Comparison of ENCODE assay signal across 9 mouse cellular contexts in genomic region chr13:100659864-100660456, GRCm38 (mm10). TPM values are rescaled to one million over a fixed set of nuclear protein-coding genes. Genes with fewer than 3 reads are reported as not detected.
DNase-seq lines count a peak whose midpoint lies in the region; ATAC-seq and TF ChIP-seq lines count a peak whose summit lies in the region.
"Had no signal": no experiment of that assay in that cellular context is flagged by ENCODE, and none has a peak within 500 bp of the region (broad histone marks: within the 10 kb centered on the region; RNA-seq: fewer than 3 reads in every experiment).

No protein-coding gene starts in this region.

- no peaks in the 10 kb centered on the region for H3K79me2 ChIP-seq in heart, adult 2 months (replicated peaks; ENCODE audit: control insufficient read depth, insufficient read depth, low read length)

- 44% methylated on average over 4 of the region's 4 CpGs for WGBS in heart, adult 2 months
- 40% methylated on average over 4 of the region's 4 CpGs for WGBS in heart, embryonic 11.5 days (ENCODE audit: insufficient replicate concordance)
- 56% methylated on average over 4 of the region's 4 CpGs for WGBS in hindbrain, embryonic 11.5 days

- ATAC-seq in heart, embryonic 11.5 days (replicated peaks; ENCODE audit: insufficient number of reproducible peaks, low FRiP score, low TSS enrichment), result no peak
- ATAC-seq in hindbrain, embryonic 11.5 days (ENCODE audit: low FRiP score), result peak; percentile 47
- ATAC-seq in megakaryocyte-erythroid progenitor cell, adult 5-6 weeks (replicated peaks; ENCODE audit: low FRiP score, low TSS enrichment, poor library complexity, severe bottlenecking), result peak; percentile 63

- H3K9me3 ChIP-seq in heart, embryonic 11.5 days (replicated peaks; ENCODE audit: control insufficient read depth, low read length), result no peaks in the 10 kb centered on the region
- no peaks in the 10 kb centered on the region for H3K9me3 ChIP-seq in hindbrain, embryonic 11.5 days (ENCODE audit: control insufficient read depth, low read length)
- H3K9me3 ChIP-seq: limb, embryonic 13.5 days had no signal

- intact Hi-C loops in heart, adult 2 months (cut with DNase I), result no loop called here

- no peaks in the 10 kb centered on the region for H3K4me1 ChIP-seq in heart, adult 2 months (ENCODE audit: control insufficient read depth, insufficient read depth, low read length)
- no peaks in the 10 kb centered on the region; the same call in 1 of the 2 replicates for H3K4me1 ChIP-seq in heart, embryonic 11.5 days (ENCODE audit: control insufficient read depth, insufficient read depth, low read length)
- H3K4me1 ChIP-seq in hindbrain, embryonic 11.5 days (replicated peaks; ENCODE audit: control insufficient read depth, insufficient read depth, low read length), result no peaks in the 10 kb centered on the region
- H3K4me1 ChIP-seq: limb, embryonic 13.5 days had no signal

- H3K4me3 ChIP-seq in heart, adult 2 months, result no peak overlapping the region
- H3K4me3 ChIP-seq in heart, embryonic 11.5 days (ENCODE audit: low read depth, low read length), result no peak overlapping the region
- H3K4me3 ChIP-seq in hindbrain, embryonic 11.5 days (ENCODE audit: low read depth, low read length), result no peak overlapping the region
- H3K4me3 ChIP-seq: limb, embryonic 13.5 days had no signal

- peak; percentile 91 for TF ChIP-seq CTCF in heart, adult 2 months (IDR thresholded peaks at IDR 0.05)

- H3K9ac ChIP-seq in heart, adult 2 months (ENCODE audit: low read depth, low read length), result no peak overlapping the region
- no peak overlapping the region for H3K9ac ChIP-seq in heart, embryonic 11.5 days (ENCODE audit: low read depth, low read length)
- no peak overlapping the region for H3K9ac ChIP-seq in hindbrain, embryonic 11.5 days (ENCODE audit: low read depth, low read length)
- H3K9ac ChIP-seq: limb, embryonic 13.5 days had no signal

- H3K27ac ChIP-seq in heart, adult 2 months, result no peak overlapping the region
- no peak overlapping the region for H3K27ac ChIP-seq in heart, embryonic 11.5 days (ENCODE audit: low read depth, low read length)
- no peak overlapping the region for H3K27ac ChIP-seq in hindbrain, embryonic 11.5 days (ENCODE audit: low read depth, low read length)
- H3K27ac ChIP-seq: limb, embryonic 13.5 days had no signal

- H3K4me2 ChIP-seq in heart, embryonic 11.5 days, result no peak overlapping the region
- H3K4me2 ChIP-seq in hindbrain, embryonic 11.5 days (replicated peaks; ENCODE audit: low read depth, low read length), result no peak overlapping the region
- H3K4me2 ChIP-seq: limb, embryonic 13.5 days had no signal

- TF ChIP-seq EP300 in heart, adult 2 months (IDR thresholded peaks at IDR 0.05; ENCODE audit: insufficient read depth, low read depth, low read length), result no peak

- TF ChIP-seq POLR2A in heart, adult 2 months (IDR thresholded peaks at IDR 0.05; ENCODE audit: insufficient read depth, low read depth, low read length), result no peak

- no peaks in the 10 kb centered on the region for H3K36me3 ChIP-seq in heart, adult 2 months (ENCODE audit: control insufficient read depth, insufficient read depth, low read length)
- peaks cover 3% of the 10 kb centered on the region; the same call in 1 of the 2 replicates for H3K36me3 ChIP-seq in heart, embryonic 11.5 days (ENCODE audit: control insufficient read depth, insufficient read depth, low read length)
- H3K36me3 ChIP-seq in hindbrain, embryonic 11.5 days (ENCODE audit: control insufficient read depth, insufficient read depth, low read length), result no peaks in the 10 kb centered on the region

- peak; percentile 33 to 45 for DNase-seq in heart, adult 2 months
- DNase-seq in adrenal gland, postnatal 25 days, result peak; percentile 41
- peak; percentile 54 for DNase-seq in embryo, embryonic 9.5 days (ENCODE audit: extremely low spot score)
- peak; percentile 79 for DNase-seq in hindbrain, embryonic 11.5 days (ENCODE audit: low spot score)
- DNase-seq in layer of hippocampus, postnatal 36 days, result peak; percentile 13 to 14
- peak; percentile 65 for DNase-seq in right cerebral cortex, postnatal 4 days

- no peaks in the 10 kb centered on the region for H3K27me3 ChIP-seq in heart, adult 2 months (ENCODE audit: control insufficient read depth, insufficient read depth, low read length)
- no peaks in the 10 kb centered on the region for H3K27me3 ChIP-seq in heart, embryonic 11.5 days (ENCODE audit: control insufficient read depth, insufficient read depth, low read length)
- no peaks in the 10 kb centered on the region for H3K27me3 ChIP-seq in hindbrain, embryonic 11.5 days (ENCODE audit: control insufficient read depth, insufficient read depth, low read length)
- H3K27me3 ChIP-seq: limb, embryonic 13.5 days had no signal

RNA-seq across cellular contexts. Expression of gene Taf9, which starts 8.6 kb away (rescaled TPM):
- total RNA-seq in heart, adult 2 months (2021), result 1 to 10 TPM; 9.8 TPM
- polyA plus RNA-seq in heart, adult 2 months (2012; rRNA removed), result 2.2 and 3.4 TPM in 2 replicates
- polyA plus RNA-seq in heart, embryonic 11.5 days (2014; fragmentation: Nextera tagmentation; extraction: Ambion mirVana), result 7.4 and 15.8 TPM in 2 replicates
- 4.9 and 13.1 TPM in 2 replicates for total RNA-seq in adrenal gland, postnatal 25 days (2021)
- 22.4 and 22.6 TPM in 2 replicates for polyA plus RNA-seq in hindbrain, embryonic 11.5 days (2014; fragmentation: Nextera tagmentation; extraction: Ambion mirVana)
- total RNA-seq in layer of hippocampus, postnatal 36 days (2021), result 10 to 100 TPM; 23.1 to 23.9 TPM
- total RNA-seq in megakaryocyte-erythroid progenitor cell, adult 5-6 weeks (2014; fragmentation: Nextera tagmentation), result 19.2 and 24.7 TPM in 2 replicates
- total RNA-seq in megakaryocyte-erythroid progenitor cell, adult 5-6 weeks (2017), result 23.6 and 28.5 TPM in 2 replicates

RNA-seq across cellular contexts. Expression of gene Rad17, which starts 9.1 kb away (rescaled TPM):
- total RNA-seq in heart, adult 2 months (2021), result 10 to 100 TPM; 15.0 TPM
- 5.6 and 9.5 TPM in 2 replicates for polyA plus RNA-seq in heart, adult 2 months (2012; rRNA removed)
- polyA plus RNA-seq in heart, embryonic 11.5 days (2014; fragmentation: Nextera tagmentation; extraction: Ambion mirVana), result 24.5 and 30.2 TPM in 2 replicates
- total RNA-seq in adrenal gland, postnatal 25 days (2021), result 22.6 and 22.8 TPM in 2 replicates
- 27.6 and 29.9 TPM in 2 replicates for polyA plus RNA-seq in hindbrain, embryonic 11.5 days (2014; fragmentation: Nextera tagmentation; extraction: Ambion mirVana)
- total RNA-seq in layer of hippocampus, postnatal 36 days (2021), result 10 to 100 TPM; 14.9 to 17.1 TPM
- total RNA-seq in megakaryocyte-erythroid progenitor cell, adult 5-6 weeks (2014; fragmentation: Nextera tagmentation), result 34.6 and 39.9 TPM in 2 replicates
- 51.5 and 60.1 TPM in 2 replicates for total RNA-seq in megakaryocyte-erythroid progenitor cell, adult 5-6 weeks (2017)

RNA-seq across cellular contexts. Expression of gene Ak6, which starts 9.2 kb away (rescaled TPM):
- total RNA-seq in heart, adult 2 months (2021), result 10 to 100 TPM; 55.1 to 65.7 TPM
- 49.9 and 92.7 TPM in 2 replicates for polyA plus RNA-seq in heart, adult 2 months (2012; rRNA removed)
- polyA plus RNA-seq in heart, embryonic 11.5 days (2014; fragmentation: Nextera tagmentation; extraction: Ambion mirVana), result 244 and 250 TPM in 2 replicates
- total RNA-seq in adrenal gland, postnatal 25 days (2021), result 68.4 and 77.9 TPM in 2 replicates
- 315 and 356 TPM in 2 replicates for polyA plus RNA-seq in hindbrain, embryonic 11.5 days (2014; fragmentation: Nextera tagmentation; extraction: Ambion mirVana)
- 10 to 100 TPM; 84.9 to 86.4 TPM for total RNA-seq in layer of hippocampus, postnatal 36 days (2021)
- total RNA-seq in megakaryocyte-erythroid progenitor cell, adult 5-6 weeks (2014; fragmentation: Nextera tagmentation), result 266 and 321 TPM in 2 replicates
- 395 and 432 TPM in 2 replicates for total RNA-seq in megakaryocyte-erythroid progenitor cell, adult 5-6 weeks (2017)

RNA-seq across cellular contexts. Expression of gene Ccdc125, which starts 9.6 kb away (rescaled TPM):
- under 1 TPM; 0.32 to 0.39 TPM for total RNA-seq in heart, adult 2 months (2021)
- polyA plus RNA-seq in heart, adult 2 months (2012; rRNA removed), result 0.59 and 0.70 TPM in 2 replicates
- 3.2 and 4.4 TPM in 2 replicates for polyA plus RNA-seq in heart, embryonic 11.5 days (2014; fragmentation: Nextera tagmentation; extraction: Ambion mirVana)
- total RNA-seq in adrenal gland, postnatal 25 days (2021), result 0.62 and 1.3 TPM in 2 replicates
- 2.6 and 2.7 TPM in 2 replicates for polyA plus RNA-seq in hindbrain, embryonic 11.5 days (2014; fragmentation: Nextera tagmentation; extraction: Ambion mirVana)
- total RNA-seq in layer of hippocampus, postnatal 36 days (2021), result under 1 TPM; 0.15 to 0.17 TPM
- total RNA-seq in megakaryocyte-erythroid progenitor cell, adult 5-6 weeks (2014; fragmentation: Nextera tagmentation), result 0.90 and 3.6 TPM in 2 replicates
- 6.4 and 9.2 TPM in 2 replicates for total RNA-seq in megakaryocyte-erythroid progenitor cell, adult 5-6 weeks (2017)

RNA-seq across cellular contexts. Expression of gene Marveld2, which starts 43.2 kb away (rescaled TPM):
- under 1 TPM; 0.27 to 0.34 TPM for total RNA-seq in heart, adult 2 months (2021)
- 0.50 and 0.66 TPM in 2 replicates for polyA plus RNA-seq in heart, adult 2 months (2012; rRNA removed)
- 2.8 and 3.6 TPM in 2 replicates for polyA plus RNA-seq in heart, embryonic 11.5 days (2014; fragmentation: Nextera tagmentation; extraction: Ambion mirVana)
- 0.61 and 0.86 TPM in 2 replicates for total RNA-seq in adrenal gland, postnatal 25 days (2021)
- polyA plus RNA-seq in hindbrain, embryonic 11.5 days (2014; fragmentation: Nextera tagmentation; extraction: Ambion mirVana), result 2.8 and 3.1 TPM in 2 replicates
- 1 to 10 TPM; 1.0 to 1.2 TPM for total RNA-seq in layer of hippocampus, postnatal 36 days (2021)
- total RNA-seq in megakaryocyte-erythroid progenitor cell, adult 5-6 weeks (2014; fragmentation: Nextera tagmentation), result 0.74 and 1.7 TPM in 2 replicates
- total RNA-seq in megakaryocyte-erythroid progenitor cell, adult 5-6 weeks (2017), result 1.3 and 2.1 TPM in 2 replicates

Comparison
In these comparisons a context has a peak if more than half of its experiments do, and no peak if none do; other contexts are left out.
1. DNase-seq: peak in every context shown above with its lines; median percentile 79 in hindbrain, embryonic 11.5 days; 65 in right cerebral cortex, postnatal 4 days; 54 in embryo, embryonic 9.5 days; 41 in adrenal gland, postnatal 25 days; 39 in heart, adult 2 months; 14 in layer of hippocampus, postnatal 36 days.